10 mouse cellular contexts compared by ENCODE assay signal in the genomic region with DNA sequence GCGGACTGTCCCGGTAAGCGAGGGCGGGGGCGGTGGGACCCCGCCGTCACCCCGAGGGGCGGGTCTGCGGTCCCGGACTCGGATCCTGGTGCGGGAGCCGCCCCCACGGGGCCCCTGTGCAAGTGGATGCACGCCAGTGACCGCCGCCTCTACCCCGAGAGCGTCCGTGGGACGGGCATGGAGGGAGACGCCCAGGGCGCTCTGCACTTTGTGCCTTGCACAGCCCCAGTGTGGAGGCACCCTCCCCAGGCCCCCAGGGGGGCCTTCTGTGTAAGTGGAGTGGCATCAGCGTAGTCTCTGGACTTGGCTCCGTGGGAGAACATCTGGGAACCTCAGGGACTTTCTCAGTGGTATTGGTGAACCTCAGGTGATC. TPM values are rescaled to one million over a fixed set of nuclear protein-coding genes. Genes with fewer than 3 reads are reported as not detected.
DNase-seq lines count a peak whose midpoint lies in the region; ATAC-seq and TF ChIP-seq lines count a peak whose summit lies in the region.
"Had no signal": no experiment of that assay in that cellular context is flagged by ENCODE, and none has a peak within 500 bp of the region (broad histone marks: within the 10 kb centered on the region; RNA-seq: fewer than 3 reads in every experiment).

No protein-coding gene starts in this region.

- H3K4me2 ChIP-seq in forebrain, embryonic 15.5 days (replicated peaks), result peak overlapping the region; percentile 90
- peak overlapping the region; percentile 85 for H3K4me2 ChIP-seq in limb, embryonic 12.5 days

- no peaks in the 10 kb centered on the region for H3K9me3 ChIP-seq in heart, embryonic 10.5 days
- no peaks in the 10 kb centered on the region for H3K9me3 ChIP-seq in forebrain, embryonic 15.5 days
- no peaks in the 10 kb centered on the region for H3K9me3 ChIP-seq in limb, embryonic 12.5 days

- H3K27me3 ChIP-seq in heart, embryonic 10.5 days (ENCODE audit: insufficient read depth, poor library complexity, severe bottlenecking), result peaks cover 85% of the 10 kb centered on the region
- peaks cover 15% of the 10 kb centered on the region; the same call in 1 of the 2 replicates for H3K27me3 ChIP-seq in forebrain, embryonic 15.5 days
- H3K27me3 ChIP-seq in limb, embryonic 12.5 days, result peaks cover 82% of the 10 kb centered on the region

- DNase-seq in heart, embryonic 10.5 days (ENCODE audit: low spot score), result peak; percentile 70
- no peak for DNase-seq in heart, postnatal 25 days (ENCODE audit: low spot score)
- peak; percentile 29 for DNase-seq in Muller cell, postnatal 12 days (ENCODE audit: inconsistent ontology term)
- no peak for DNase-seq in layer of hippocampus, adult 9-10 months (ENCODE audit: low spot score)
- DNase-seq in layer of hippocampus, adult 18-20 months (ENCODE audit: low spot score in 2 of 2), result no peak

- peak overlapping the region; percentile 86 for H3K27ac ChIP-seq in heart, embryonic 10.5 days
- H3K27ac ChIP-seq in forebrain, embryonic 15.5 days (replicated peaks), result peak overlapping the region; percentile 20; the same call in 1 of the 2 replicates
- H3K27ac ChIP-seq in limb, embryonic 12.5 days, result no peak overlapping the region
- 0 out of 2 replicates have a peak overlapping the region, but pooled peaks have one; percentile 9 for H3K27ac ChIP-seq in olfactory bulb, adult 2 months (ENCODE audit: insufficient read depth, low read depth, low read length)

- peak; percentile 5; the same call in 1 of the 2 replicates for TF ChIP-seq POLR2A in olfactory bulb, adult 2 months (IDR thresholded peaks at IDR 0.05; ENCODE audit: insufficient read depth, low read depth, low read length)

- H3K4me3 ChIP-seq in heart, embryonic 10.5 days, result peak overlapping the region; percentile 74
- peak overlapping the region; percentile 58 for H3K4me3 ChIP-seq in forebrain, embryonic 15.5 days
- H3K4me3 ChIP-seq in limb, embryonic 12.5 days (replicated peaks), result peak overlapping the region; percentile 65
- peak overlapping the region; percentile 77 for H3K4me3 ChIP-seq in olfactory bulb, adult 2 months (ENCODE audit: insufficient read depth, low read depth, low read length)

- no peak for TF ChIP-seq CTCF in olfactory bulb, adult 2 months (IDR thresholded peaks at IDR 0.05; ENCODE audit: insufficient read depth, low read depth, low read length)

- ATAC-seq in forebrain, embryonic 15.5 days (replicated peaks), result peak; percentile 69
- ATAC-seq in limb, embryonic 12.5 days (ENCODE audit: insufficient number of reproducible peaks, insufficient read depth, low FRiP score, low TSS enrichment, low read depth), result 0 out of 2 replicates have a peak, but pooled peaks have one; percentile 20

- H3K9ac ChIP-seq in forebrain, embryonic 15.5 days (replicated peaks), result peak overlapping the region; percentile 70
- peak overlapping the region; percentile 69 for H3K9ac ChIP-seq in limb, embryonic 12.5 days (replicated peaks)

- 2% methylated on average over 26 of the region's 26 CpGs for WGBS in heart, embryonic 10.5 days
- WGBS in forebrain, embryonic 15.5 days, result 1% methylated on average over 26 of the region's 26 CpGs
- 4% methylated on average over 26 of the region's 26 CpGs for WGBS in limb, embryonic 12.5 days
- 3% methylated on average over 26 of the region's 26 CpGs for WGBS in olfactory bulb, adult 2 months

- intact Hi-C loops in heart, postnatal 25 days (cut with DNase I), result no loop called here

- no peaks in the 10 kb centered on the region for H3K36me3 ChIP-seq in heart, embryonic 10.5 days
- no peaks in the 10 kb centered on the region for H3K36me3 ChIP-seq in forebrain, embryonic 15.5 days
- no peaks in the 10 kb centered on the region for H3K36me3 ChIP-seq in limb, embryonic 12.5 days

- peaks cover 14% of the 10 kb centered on the region for H3K4me1 ChIP-seq in heart, embryonic 10.5 days
- H3K4me1 ChIP-seq in forebrain, embryonic 15.5 days, result peaks cover 5% of the 10 kb centered on the region; the same call in 1 of the 2 replicates
- H3K4me1 ChIP-seq in limb, embryonic 12.5 days (replicated peaks), result no peaks in the 10 kb centered on the region
- H3K4me1 ChIP-seq in olfactory bulb, adult 2 months (ENCODE audit: control insufficient read depth, insufficient read depth, low read length), result peaks cover 12% of the 10 kb centered on the region

RNA-seq across cellular contexts. Expression of a gene that starts 0.9 kb away (rescaled TPM):
- polyA plus RNA-seq in heart, embryonic 10.5 days (2016; fragmentation: Nextera tagmentation; extraction: Ambion mirVana), result 1.5 and 2.8 TPM in 2 replicates
- 1 to 10 TPM; 9.0 to 9.4 TPM for total RNA-seq in heart, postnatal 25 days (2021)
- 20.5 and 22.2 TPM in 2 replicates for polyA plus RNA-seq in forebrain, embryonic 15.5 days (2015; fragmentation: Nextera tagmentation; extraction: Ambion mirVana)
- 0.14 and 0.31 TPM in 2 replicates for polyA plus RNA-seq in limb, embryonic 12.5 days (2016; fragmentation: Nextera tagmentation; extraction: Ambion mirVana)
- not detected in 2 replicates for polyA plus RNA-seq in olfactory bulb, adult 2 months (2012; ENCODE audit: insufficient read depth, insufficient read length, low replicate concordance, missing spikeins)
- 100 to 1,000 TPM; 162 to 167 TPM for total RNA-seq in layer of hippocampus, adult 18-20 months (2021)

RNA-seq across cellular contexts. Expression of a gene that starts 32.2 kb away (rescaled TPM):
- 11.4 and 12.3 TPM in 2 replicates for polyA plus RNA-seq in heart, embryonic 10.5 days (2016; fragmentation: Nextera tagmentation; extraction: Ambion mirVana)
- 10 to 100 TPM; 83.5 to 93.2 TPM for total RNA-seq in heart, postnatal 25 days (2021)
- polyA plus RNA-seq in forebrain, embryonic 15.5 days (2015; fragmentation: Nextera tagmentation; extraction: Ambion mirVana), result 49.3 and 55.1 TPM in 2 replicates
- polyA plus RNA-seq in limb, embryonic 12.5 days (2016; fragmentation: Nextera tagmentation; extraction: Ambion mirVana), result 6.6 and 7.4 TPM in 2 replicates
- polyA plus RNA-seq in olfactory bulb, adult 2 months (2012; ENCODE audit: insufficient read depth, insufficient read length, low replicate concordance, missing spikeins), result 176 TPM in 1 of 2 replicates, not detected in the other
- total RNA-seq in layer of hippocampus, adult 18-20 months (2021), result 100 to 1,000 TPM; 197 to 234 TPM

RNA-seq across cellular contexts. Expression of a gene that starts 43.4 kb away (rescaled TPM):
- polyA plus RNA-seq in heart, embryonic 10.5 days (2016; fragmentation: Nextera tagmentation; extraction: Ambion mirVana), result 0.16 and 0.24 TPM in 2 replicates
- 1 to 10 TPM; 7.1 to 7.5 TPM for total RNA-seq in heart, postnatal 25 days (2021)
- polyA plus RNA-seq in forebrain, embryonic 15.5 days (2015; fragmentation: Nextera tagmentation; extraction: Ambion mirVana), result 1.6 and 1.8 TPM in 2 replicates
- polyA plus RNA-seq in limb, embryonic 12.5 days (2016; fragmentation: Nextera tagmentation; extraction: Ambion mirVana), result 0.35 TPM in 1 of 2 replicates, not detected in the other
- polyA plus RNA-seq in olfactory bulb, adult 2 months (2012; ENCODE audit: insufficient read depth, insufficient read length, low replicate concordance, missing spikeins), result not detected in 2 replicates
- under 1 TPM; 0.30 to 0.52 TPM for total RNA-seq in layer of hippocampus, adult 18-20 months (2021)
- total RNA-seq: MEL had no signal

RNA-seq across cellular contexts. Expression of a gene that starts 52.0 kb away (rescaled TPM):
- polyA plus RNA-seq in heart, embryonic 10.5 days (2016; fragmentation: Nextera tagmentation; extraction: Ambion mirVana), result 0.25 and 0.70 TPM in 2 replicates
- not detected for total RNA-seq in heart, postnatal 25 days (2021)
- polyA plus RNA-seq in forebrain, embryonic 15.5 days (2015; fragmentation: Nextera tagmentation; extraction: Ambion mirVana), result 0.41 TPM in 2 replicates
- 0.46 and 0.78 TPM in 2 replicates for polyA plus RNA-seq in limb, embryonic 12.5 days (2016; fragmentation: Nextera tagmentation; extraction: Ambion mirVana)
- polyA plus RNA-seq in olfactory bulb, adult 2 months (2012; ENCODE audit: insufficient read depth, insufficient read length, low replicate concordance, missing spikeins), result not detected in 2 replicates
- not detected for total RNA-seq in layer of hippocampus, adult 18-20 months (2021)
- total RNA-seq: heart, adult 18-20 months had no signal

Comparison
In these comparisons a context has a peak if more than half of its experiments do, and no peak if none do; other contexts are left out.
1. DNase-seq: peak in heart, embryonic 10.5 days (single experiment) and Muller cell, postnatal 12 days (single experiment); none in heart, postnatal 25 days (single experiment), layer of hippocampus, adult 9-10 months (single experiment) and layer of hippocampus, adult 18-20 months (0 of 2).
2. Peak in every context shown above with its lines, with median percentiles within 50 percentile points of each other: H3K4me3 ChIP-seq.